Mouse (Mus musculus): ENCODE measurements around the gene Fam45a.

GRCm38 (mm10) chr19:60784712-60785111, 26.7 kb upstream of the Fam45a start:
- TF ChIP-seq CHD2 (IDR thresholded peaks at IDR 0.05; ENCODE audit: low read depth, low read length) (no peak), MAFK (IDR thresholded peaks at IDR 0.05; ENCODE audit: insufficient read depth, low read depth, low read length) (no peak), HCFC1 (IDR thresholded peaks at IDR 0.05; ENCODE audit: borderline replicate concordance, insufficient read depth, low read length) (no peak), ZNF384 (IDR thresholded peaks at IDR 0.05; ENCODE audit: low read depth, low read length) (no peak)
